Mouse (Mus musculus) hindbrain, postnatal 0 days (tissue): ENCODE results near the gene Gm45140. TPM values are rescaled to one million over a fixed set of nuclear protein-coding genes. Genes with fewer than 3 reads are reported as not detected.

Experiments
- ATAC-seq: fragments of 200-750 bp; cut with Nextera tagmentation; 2 replicates; pipeline ENCODE4 v1.8.0; 2017; ENCODE audit warnings: mild to moderate bottlenecking, moderate TSS enrichment, moderate library complexity
- DNase-seq: peaks from one replicate; pipeline ENCODE4 v3.0.0-alpha.2; 2015; ENCODE audit warnings: low spot score
- H3K27ac ChIP-seq: fragments of 300-500 bp; sonication (generic); 2 replicates; pipeline ENCODE4 v1.5.1; 2014; ENCODE audit warnings: mild to moderate bottlenecking
- H3K27me3 ChIP-seq: fragments of 300-500 bp; sonication (generic); 2 replicates; pipeline ENCODE4 v1.6.1; 2014; ENCODE audit warnings: low read length, mixed read lengths; ENCODE audit not compliant: insufficient read depth
- H3K36me3 ChIP-seq: fragments of 300-500 bp; sonication (generic); 2 replicates; pipeline ENCODE4 v1.6.1; 2014; ENCODE audit warnings: low read length, mixed read lengths; ENCODE audit not compliant: insufficient read depth
- H3K4me1 ChIP-seq: fragments of 300-500 bp; sonication (generic); 2 replicates; pipeline ENCODE4 v1.6.1; 2014; ENCODE audit warnings: antibody characterized with exemption, low read length, mixed read lengths; ENCODE audit not compliant: insufficient read depth
- H3K4me2 ChIP-seq: fragments of 300-500 bp; sonication (generic); 2 replicates; pipeline ENCODE4 v1.6.1; 2014; ENCODE audit warnings: low read depth, mild to moderate bottlenecking, low read length, moderate library complexity, mixed read lengths
- H3K4me3 ChIP-seq: fragments of 300-500 bp; sonication (generic); 2 replicates; pipeline ENCODE4 v1.5.1; 2014; ENCODE audit warnings: low read length
- H3K9ac ChIP-seq: fragments of 300-500 bp; sonication (generic); replicated peaks from 2 replicates; pipeline ENCODE4 v1.6.1; 2014; ENCODE audit warnings: mild to moderate bottlenecking, low read length, moderate library complexity, mixed read lengths
- H3K9me3 ChIP-seq: fragments of 300-500 bp; sonication (generic); 2 replicates; pipeline ENCODE4 v1.6.1; 2016; ENCODE audit warnings: low read length, mixed read lengths
- CTCF ChIP-seq: IDR thresholded peaks from 2 replicates; pipeline ENCODE4 v1.5.1; 2016; ENCODE audit warnings: antibody characterized with exemption, control low read depth, low read depth
- WGBS: fragments of 180-500 bp; shearing (Covaris S2); extraction: QIAGEN DNeasy Blood & Tissue Kit; methylation state at CpG from one replicate; pipeline ENCODE4 v1.1.7; 2014; 5-methylcytosine and 5-hydroxymethylcytosine counted together
- polyA plus RNA-seq: library from polyadenylated mRNA; unstranded; fragments of >200 nt; fragmentation: Nextera tagmentation; extraction: Ambion mirVana; gene quantifications from 2 replicates; pipeline ENCODE4 v1.2.1, GENCODE M21; 2015
- total RNA-seq: library from RNA; depleted of rRNA; stranded (reverse); fragments of >200 nt; gene quantifications from 2 replicates; pipeline ENCODE4 v1.2.3, GENCODE M21; 2014

The Gm45140 gene
- total and polyA plus RNA-seq, 2 experiments from 2014 or later = 2.0 TPM; not detected in 1

- Histone ChIP-seq H3K4me1 (peaks cover 10% of the 10 kb centered on the region), H3K9me3 (no peaks in the 10 kb centered on the region), H3K4me2 (peak overlapping the region; percentile 98), H3K36me3 (no peaks in the 10 kb centered on the region; the same call in 1 of the 2 replicates), H3K27me3 (no peaks in the 10 kb centered on the region), H3K9ac (peak overlapping the region; percentile 90; the same call in 1 of the 2 replicates), H3K4me3 (peak overlapping the region; percentile 77), H3K27ac (no peak overlapping the region)
- WGBS = 32% methylated on average over 6 of the region's 6 CpGs
- ATAC-seq (no peak), DNase-seq (no peak)
- TF ChIP-seq CTCF = no peak
Observed at GRCm38 (mm10) chr6:87810311-87810710, 25.3 kb downstream of the Gm45140 start.

GRCm38 (mm10) chr6:87809651-87810161 lies 25.9 kb downstream of the Gm45140 start:
- Histone ChIP-seq H3K9me3 (no peaks in the 10 kb centered on the region), H3K4me2 (peak overlapping the region; percentile 98; the same call in 1 of the 2 replicates), H3K27me3 (no peaks in the 10 kb centered on the region), H3K27ac (no peak overlapping the region), H3K4me3 (no peak overlapping the region), H3K9ac (no peak overlapping the region), H3K36me3 (no peaks in the 10 kb centered on the region; the same call in 1 of the 2 replicates), H3K4me1 (peaks cover 10% of the 10 kb centered on the region)
- ATAC-seq (no peak), DNase-seq (no peak)
- WGBS = 87% methylated on average over 6 of the region's 6 CpGs
- no peak for TF ChIP-seq CTCF

GRCm38 (mm10) chr6:87809144-87809543 lies 26.5 kb downstream of the Gm45140 start:
- H3K9ac ChIP-seq = no peak overlapping the region
- no peaks in the 10 kb centered on the region for H3K27me3 ChIP-seq
- DNase-seq = no peak
- H3K4me3 ChIP-seq = no peak overlapping the region
- no peak for ATAC-seq
- peaks cover 10% of the 10 kb centered on the region for H3K4me1 ChIP-seq
- no peak overlapping the region for H3K27ac ChIP-seq
- 91% methylated on average over 2 of the region's 2 CpGs for WGBS
- TF ChIP-seq CTCF = no peak
- no peaks in the 10 kb centered on the region for H3K9me3 ChIP-seq
- no peak overlapping the region for H3K4me2 ChIP-seq
- H3K36me3 ChIP-seq = no peaks in the 10 kb centered on the region; the same call in 1 of the 2 replicates

GRCm38 (mm10) chr6:87808521-87808920 lies 27.1 kb downstream of the Gm45140 start:
- H3K27me3 ChIP-seq = no peaks in the 10 kb centered on the region
- DNase-seq (no peak), ATAC-seq (no peak)
- H3K9me3 ChIP-seq = no peaks in the 10 kb centered on the region
- TF ChIP-seq CTCF = no peak
- H3K4me2 ChIP-seq = no peak overlapping the region
- WGBS = 76% methylated on average over 3 of the region's 3 CpGs
- no peak overlapping the region for H3K9ac ChIP-seq
- no peak overlapping the region for H3K4me3 ChIP-seq
- H3K27ac ChIP-seq = no peak overlapping the region
- peaks cover 10% of the 10 kb centered on the region for H3K4me1 ChIP-seq
- no peaks in the 10 kb centered on the region for H3K36me3 ChIP-seq

GRCm38 (mm10) chr6:87807735-87808440 lies 27.7 kb downstream of the Gm45140 start:
- Histone ChIP-seq H3K9ac (no peak overlapping the region), H3K27ac (no peak overlapping the region), H3K9me3 (no peaks in the 10 kb centered on the region), H3K4me1 (peaks cover 10% of the 10 kb centered on the region), H3K36me3 (no peaks in the 10 kb centered on the region), H3K27me3 (no peaks in the 10 kb centered on the region), H3K4me2 (no peak overlapping the region), H3K4me3 (no peak overlapping the region)
- no peak for ATAC-seq
- 83% methylated on average over 4 of the region's 4 CpGs for WGBS
- DNase-seq = no peak
- no peak for TF ChIP-seq CTCF

- H3K27me3 ChIP-seq = no peaks in the 10 kb centered on the region
- DNase-seq (no peak), ATAC-seq (no peak)
- H3K4me3 ChIP-seq = no peak overlapping the region
- H3K9ac ChIP-seq = no peak overlapping the region
- H3K27ac ChIP-seq = no peak overlapping the region
- H3K4me2 ChIP-seq = no peak overlapping the region
- 54% methylated on average over 2 of the region's 2 CpGs for WGBS
- no peaks in the 10 kb centered on the region for H3K36me3 ChIP-seq
- peaks cover 10% of the 10 kb centered on the region for H3K4me1 ChIP-seq
- H3K9me3 ChIP-seq = no peaks in the 10 kb centered on the region
- TF ChIP-seq CTCF = no peak
Observed at GRCm38 (mm10) chr6:87806857-87807256, 28.7 kb downstream of the Gm45140 start.

GRCm38 (mm10) chr6:87806028-87806427 lies 29.6 kb downstream of the Gm45140 start:
- Histone ChIP-seq H3K4me3 (no peak overlapping the region), H3K27me3 (no peaks in the 10 kb centered on the region), H3K4me1 (peaks cover 10% of the 10 kb centered on the region), H3K27ac (no peak overlapping the region), H3K9ac (no peak overlapping the region), H3K4me2 (no peak overlapping the region), H3K36me3 (no peaks in the 10 kb centered on the region), H3K9me3 (no peaks in the 10 kb centered on the region)
- DNase-seq = no peak
- peak; percentile 16 for TF ChIP-seq CTCF
- no peak for ATAC-seq
- WGBS = 71% methylated on average over 2 of the region's 2 CpGs
